Mouse (Mus musculus) lung, postnatal 36 days (tissue): Measurements from ENCODE around the gene Phactr3.
"Not testable (repeated sequence)": the region's sequence is repeated elsewhere in the genome, so short reads cannot be mapped to it uniquely, and the experiment has no call there.

Experiments used
- DNase-seq: peaks from one replicate; pipeline ENCODE4 v3.0.0; 2022; ENCODE audit warnings: mixed read lengths

Gene Phactr3

GRCm38 (mm10) chr2:178339044-178339443 is 220.3 kb downstream of the Phactr3 start:
- DNase-seq, result no peak

- not testable (repeated sequence) for DNase-seq
Observed at GRCm38 (mm10) chr2:178342105-178342504, 223.3 kb downstream of the Phactr3 start.

GRCm38 (mm10) chr2:178342597-178342996 is 223.8 kb downstream of the Phactr3 start:
- no peak for DNase-seq
